Mouse (Mus musculus): Measurements from ENCODE around the gene Fyb. TPM values are rescaled to one million over a fixed set of nuclear protein-coding genes. Genes with fewer than 3 reads are reported as not detected.
"Not testable (repeated sequence)": the region's sequence is repeated elsewhere in the genome, so short reads cannot be mapped to it uniquely, and the experiment has no call there.

Fyb gene
- total RNA-seq, 2 experiments from 2014 or later: 43.5 to 45.3 TPM

GRCm38 (mm10) chr15:6560696-6561095 is 38.0 kb downstream of the Fyb start:
- no peak for DNase-seq (ENCODE audit: low spot score in 2 of 2)

GRCm38 (mm10) chr15:6562161-6562560 is 39.5 kb downstream of the Fyb start:
- no peak for DNase-seq (ENCODE audit: low spot score in 2 of 2)

GRCm38 (mm10) chr15:6562629-6563028 is 40.0 kb downstream of the Fyb start:
- no peak for DNase-seq (ENCODE audit: low spot score in 2 of 2)

GRCm38 (mm10) chr15:6564977-6565421 is 42.3 kb downstream of the Fyb start:
- peak; percentile 48 to 55 for DNase-seq (ENCODE audit: low spot score in 2 of 2)

- no peak for DNase-seq (ENCODE audit: low spot score in 2 of 2)
Measured at GRCm38 (mm10) chr15:6565873-6566272, 43.2 kb downstream of the Fyb start.

- no peak for DNase-seq (ENCODE audit: low spot score in 2 of 2)
Measured at GRCm38 (mm10) chr15:6567993-6568392, 45.3 kb downstream of the Fyb start.

GRCm38 (mm10) chr15:6568605-6569004 is 46.0 kb downstream of the Fyb start:
- no peak for DNase-seq (ENCODE audit: low spot score in 2 of 2)

GRCm38 (mm10) chr15:6569074-6569473 is 46.4 kb downstream of the Fyb start:
- no peak for DNase-seq (ENCODE audit: low spot score in 2 of 2)

GRCm38 (mm10) chr15:6570164-6570861 is 47.7 kb downstream of the Fyb start:
- DNase-seq (ENCODE audit: low spot score in 2 of 2): no peak

- peak; percentile 52 to 64 for DNase-seq (ENCODE audit: low spot score in 2 of 2)
Measured at GRCm38 (mm10) chr15:6570876-6571275, 48.2 kb downstream of the Fyb start.

GRCm38 (mm10) chr15:6574283-6574960 is 51.8 kb downstream of the Fyb start:
- no peak for DNase-seq (ENCODE audit: low spot score in 2 of 2)

GRCm38 (mm10) chr15:6577971-6578370 is 55.3 kb downstream of the Fyb start:
- DNase-seq (ENCODE audit: low spot score in 2 of 2): no peak

- DNase-seq (ENCODE audit: low spot score in 2 of 2): no peak
Measured at GRCm38 (mm10) chr15:6578654-6579053, 56.0 kb downstream of the Fyb start.

- DNase-seq (ENCODE audit: low spot score in 2 of 2): no peak
Measured at GRCm38 (mm10) chr15:6579194-6579768, 56.6 kb downstream of the Fyb start.

- DNase-seq (ENCODE audit: low spot score in 2 of 2): no peak
Measured at GRCm38 (mm10) chr15:6579769-6580261, 57.2 kb downstream of the Fyb start.

GRCm38 (mm10) chr15:6584645-6585044 is 62.0 kb downstream of the Fyb start:
- DNase-seq (ENCODE audit: low spot score in 2 of 2): no peak

GRCm38 (mm10) chr15:6586351-6586750 is 63.7 kb downstream of the Fyb start:
- not testable (repeated sequence) for DNase-seq (ENCODE audit: low spot score in 2 of 2)

GRCm38 (mm10) chr15:6587526-6587925 is 64.9 kb downstream of the Fyb start:
- no peak for DNase-seq (ENCODE audit: low spot score in 2 of 2)

GRCm38 (mm10) chr15:6588192-6588591 is 65.5 kb downstream of the Fyb start:
- DNase-seq (ENCODE audit: low spot score in 2 of 2): no peak

GRCm38 (mm10) chr15:6590846-6591451 is 68.3 kb downstream of the Fyb start:
- DNase-seq (ENCODE audit: low spot score in 2 of 2): no peak

GRCm38 (mm10) chr15:6591527-6591926 is 68.9 kb downstream of the Fyb start:
- no peak for DNase-seq (ENCODE audit: low spot score in 2 of 2)
